Mouse (Mus musculus) kidney, postnatal 36 days (tissue): ENCODE data around the gene Ttbk2.

ENCODE experiments used
- DNase-seq, 2 experiments: peaks; one replicate each; pipeline ENCODE4 v3.0.0; 2021 to 2022; ENCODE audit warnings: mixed read lengths in 2 of 2

Ttbk2 gene

GRCm38 (mm10) chr2:120850424-120851082, at the start of gene Ttbk2:
Gene Ttbk2, minus strand, starts transcription at chr2:120850604.
- peak; percentile 98 for DNase-seq

- no peak for DNase-seq
Observed at GRCm38 (mm10) chr2:120896361-120896760, 46.0 kb upstream of the Ttbk2 start.

DNA sequence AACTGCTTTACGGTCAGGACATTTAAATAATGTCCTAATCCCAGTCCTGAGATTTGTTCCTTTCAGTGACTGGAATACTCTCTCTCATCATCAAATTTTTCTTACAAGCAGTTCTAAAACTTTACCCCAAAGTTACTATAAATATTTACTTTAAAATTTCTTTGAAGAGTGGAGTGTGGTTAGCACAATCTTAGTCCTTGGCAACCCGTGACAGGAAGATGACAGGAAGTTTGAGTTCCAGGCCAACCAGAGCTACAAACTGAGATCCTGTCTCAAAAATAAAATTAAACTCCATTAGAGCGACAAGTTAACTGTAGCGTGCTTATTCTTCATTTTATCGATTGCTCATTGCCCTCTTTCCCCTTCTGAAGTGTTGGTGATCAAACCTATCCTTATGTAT, 37.2 kb upstream of the Ttbk2 start:
- DNase-seq = no peak

DNA sequence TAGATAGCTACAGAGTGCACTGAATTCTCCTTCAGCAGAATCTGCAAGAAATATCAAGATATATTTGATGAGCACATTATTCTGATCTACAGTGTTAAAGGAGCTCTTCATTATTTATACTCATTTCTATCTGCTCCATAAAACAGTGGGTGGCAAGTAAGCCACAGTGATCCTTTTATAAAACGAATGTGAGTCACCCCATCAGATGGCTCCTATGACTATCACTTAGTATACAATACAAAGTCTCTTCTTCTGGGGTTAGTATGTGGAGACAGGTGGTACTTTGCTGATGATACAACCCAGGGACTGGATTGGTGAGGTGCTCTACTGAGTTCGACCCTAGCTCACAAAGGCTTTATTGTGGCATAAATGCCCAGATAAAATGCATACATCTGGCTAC, 22.8 kb upstream of the Ttbk2 start:
- no peak for DNase-seq

GRCm38 (mm10) chr2:120871447-120872336, 21.3 kb upstream of the Ttbk2 start:
- peak; percentile 43 to 48 for DNase-seq

GRCm38 (mm10) chr2:120867336-120867735, 16.9 kb upstream of the Ttbk2 start:
- no peak for DNase-seq

DNA sequence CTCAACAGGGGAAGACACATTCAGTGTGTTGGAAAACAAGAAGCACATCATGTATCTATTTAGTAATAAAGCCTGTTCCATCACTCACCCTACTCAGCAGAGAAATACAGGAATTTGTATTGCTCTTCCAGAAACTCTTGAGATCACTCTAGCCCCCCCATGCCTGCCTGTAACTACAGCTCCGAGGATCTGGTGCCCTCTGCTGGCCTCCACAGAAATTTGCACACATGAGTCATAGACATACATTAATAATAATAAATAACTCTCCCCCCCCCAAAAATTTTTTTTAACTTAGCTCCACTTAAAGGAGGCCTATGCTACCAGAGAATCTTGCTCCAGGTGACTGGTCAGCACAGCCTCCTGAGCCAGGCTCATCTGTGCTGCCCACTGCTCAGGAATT, 16.2 kb upstream of the Ttbk2 start:
- peak in 1 of 2 experiments; percentile 72 for DNase-seq

- no peak for DNase-seq
Observed at GRCm38 (mm10) chr2:120863389-120863788, 13.0 kb upstream of the Ttbk2 start.

DNA sequence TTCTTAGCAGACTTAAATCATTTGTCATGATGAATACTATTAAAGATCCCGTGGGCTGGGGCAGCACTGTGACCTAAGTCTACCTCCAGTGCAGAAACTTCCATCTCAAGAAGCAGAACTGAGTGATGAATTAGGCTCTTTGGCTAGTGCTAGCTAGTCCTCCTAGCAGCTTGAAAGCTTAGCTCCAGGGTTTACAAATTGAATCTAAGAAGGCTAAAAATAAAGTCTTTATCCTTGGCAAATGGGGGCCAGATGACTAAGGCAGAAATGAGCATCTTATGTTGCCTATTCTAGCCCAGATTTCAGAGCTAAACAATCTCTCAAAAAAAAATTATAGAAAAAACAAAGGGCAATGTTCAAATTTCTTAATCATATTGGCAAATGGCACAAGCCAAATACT, 10.3 kb upstream of the Ttbk2 start:
- DNase-seq = no peak

- peak; percentile 44 to 53 for DNase-seq
Observed at GRCm38 (mm10) chr2:120858131-120858530, 7.7 kb upstream of the Ttbk2 start.

DNA sequence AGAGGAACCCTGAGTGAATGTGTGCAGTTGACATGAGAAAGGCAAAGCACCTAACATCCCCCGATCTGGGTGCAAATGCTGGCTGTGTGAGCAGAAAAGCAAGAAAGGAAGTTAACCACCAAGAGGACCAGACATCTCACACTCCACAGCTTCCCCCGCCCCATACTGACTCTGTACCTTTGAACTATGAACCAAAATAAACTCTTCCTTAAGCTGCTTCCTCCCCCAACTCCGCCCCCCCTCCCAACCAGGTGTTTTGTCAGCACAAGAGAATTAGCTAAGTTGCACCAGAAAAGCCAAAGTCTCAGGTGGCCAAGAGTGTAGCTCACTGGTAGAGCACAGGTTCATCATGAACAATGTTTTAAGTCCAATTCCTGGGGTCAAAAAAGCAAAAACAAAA, 2.7 kb upstream of the Ttbk2 start:
- peak; percentile 50 to 71 for DNase-seq

DNA sequence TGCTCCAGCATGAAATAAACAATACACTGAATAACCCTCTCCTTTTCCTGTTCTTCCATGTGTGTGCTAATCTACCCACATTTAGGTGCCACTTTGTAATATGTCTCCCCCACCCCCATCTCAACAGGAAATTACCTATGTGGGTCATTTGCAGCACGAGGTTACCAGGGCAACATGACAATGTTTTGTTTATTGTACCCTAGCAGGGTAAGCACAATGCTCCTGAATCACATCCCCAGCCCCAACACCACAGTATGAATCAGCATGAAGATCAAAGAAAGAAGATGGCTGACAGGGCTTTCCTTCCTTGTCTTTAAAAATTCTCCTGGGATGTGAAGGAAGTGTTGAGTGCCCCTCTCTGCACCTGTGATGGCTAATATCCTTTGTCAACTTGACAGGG, 2.2 kb upstream of the Ttbk2 start:
- DNase-seq = no peak

- peak; percentile 53 to 72 for DNase-seq
Observed at GRCm38 (mm10) chr2:120849449-120850423, 668 bp downstream of the Ttbk2 start, which contains the start of gene Cdan1. Gene Cdan1, minus strand, starts transcription at chr2:120850128.

- no peak for DNase-seq
Observed at GRCm38 (mm10) chr2:120845280-120845679, 5.1 kb downstream of the Ttbk2 start.

DNA sequence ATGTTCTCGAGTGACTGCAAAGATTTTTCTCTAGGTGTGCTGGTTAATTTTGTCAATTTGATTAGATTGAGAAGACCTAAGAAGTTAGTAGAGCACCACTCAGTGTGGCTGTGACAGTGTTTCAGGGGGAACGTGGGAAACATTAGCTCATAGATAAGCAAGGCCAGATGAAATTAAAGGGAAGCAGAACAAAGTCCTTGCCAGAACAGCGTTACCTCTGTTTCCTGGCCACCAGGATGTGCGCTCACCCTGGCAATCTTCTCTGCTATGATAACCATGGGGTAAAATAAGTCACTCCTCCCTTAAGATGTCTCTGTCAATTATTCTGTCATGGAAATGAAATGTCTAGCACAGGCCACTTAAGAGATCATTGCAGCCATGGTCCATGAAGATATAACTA, 6.4 kb downstream of the Ttbk2 start:
- DNase-seq = no peak

DNA sequence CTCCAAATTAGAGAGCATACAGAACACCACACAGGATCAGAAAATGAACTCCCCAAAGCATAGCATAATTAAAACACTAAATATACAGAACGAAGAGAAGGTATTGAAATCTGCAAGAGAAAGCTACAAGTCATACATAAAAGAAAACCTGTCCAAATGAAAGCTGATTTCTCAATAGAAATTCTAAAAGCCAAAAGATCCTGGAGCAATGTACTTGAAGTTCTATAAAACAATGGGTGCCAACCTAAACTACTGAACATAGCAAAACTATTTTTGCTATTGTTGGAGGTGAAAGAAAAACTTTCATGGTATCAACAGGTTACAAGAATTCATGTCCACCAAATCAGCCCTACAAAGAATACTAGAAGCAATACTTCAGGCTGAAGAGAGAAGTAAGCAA, 9.2 kb downstream of the Ttbk2 start:
- no peak for DNase-seq

GRCm38 (mm10) chr2:120835167-120835566, 15.2 kb downstream of the Ttbk2 start:
- no peak for DNase-seq

DNA sequence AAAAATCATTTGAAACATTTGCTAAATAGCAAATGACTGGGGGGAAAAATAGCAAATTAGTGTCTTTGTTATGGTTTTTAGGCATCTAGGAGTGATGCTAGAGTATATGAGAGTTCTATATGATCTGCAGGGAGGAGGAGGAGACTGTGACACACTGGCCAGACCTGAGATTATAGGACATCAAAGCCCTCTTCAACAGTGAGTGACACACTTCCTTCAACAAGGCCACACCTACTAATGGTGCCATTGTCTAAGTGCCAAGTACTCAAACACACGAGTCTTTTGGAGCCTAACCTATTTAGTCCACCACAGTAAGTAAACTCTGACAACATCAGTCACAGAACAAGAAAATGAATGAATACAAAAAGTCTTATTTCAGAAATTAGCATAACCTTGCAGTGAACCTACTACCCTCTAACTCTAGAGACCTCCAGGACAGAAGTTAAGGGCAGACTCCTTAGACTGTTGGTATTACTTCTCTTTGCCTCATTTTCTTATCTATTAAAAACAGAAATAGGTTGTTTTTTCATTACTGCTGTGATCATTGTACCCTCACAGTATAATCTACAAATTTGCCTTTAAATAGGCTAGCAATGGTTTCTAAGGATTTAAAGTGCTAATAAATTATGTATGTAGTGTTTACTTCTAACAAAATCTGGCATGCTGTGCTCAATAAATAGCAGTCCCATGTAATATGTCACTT, 23.3 kb downstream of the Ttbk2 start:
- no peak for DNase-seq

DNA sequence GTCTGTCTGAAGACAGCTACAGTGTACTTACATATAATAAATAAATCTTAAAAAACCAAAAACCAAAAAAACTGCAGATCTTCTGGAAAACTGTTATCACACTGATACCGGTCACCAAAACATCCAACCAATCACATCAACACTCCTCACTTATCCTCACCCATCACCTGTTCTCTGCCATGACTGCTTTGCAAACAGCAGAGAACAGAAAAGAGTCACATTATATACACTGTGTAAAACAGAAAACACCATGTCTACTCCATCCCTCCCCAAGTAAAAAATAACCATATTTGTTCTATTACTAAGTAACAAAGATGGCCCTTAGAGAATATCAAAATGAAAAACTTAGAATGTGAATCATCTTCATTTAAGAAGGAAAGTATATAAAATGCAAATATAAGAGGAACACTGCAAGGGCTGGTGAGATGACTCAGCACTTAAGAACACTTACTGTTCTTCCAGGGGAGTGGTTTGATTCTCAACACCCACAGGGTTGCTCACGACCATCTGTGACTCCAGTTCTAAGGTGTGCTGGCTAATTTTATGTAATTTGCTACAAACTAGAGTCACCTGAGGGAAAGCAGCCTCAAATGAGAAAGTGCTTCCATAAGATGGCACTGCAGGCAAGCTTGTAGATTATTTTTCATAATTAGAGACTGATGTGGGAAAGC, 80.0 kb downstream of the Ttbk2 start:
- DNase-seq = no peak

DNA sequence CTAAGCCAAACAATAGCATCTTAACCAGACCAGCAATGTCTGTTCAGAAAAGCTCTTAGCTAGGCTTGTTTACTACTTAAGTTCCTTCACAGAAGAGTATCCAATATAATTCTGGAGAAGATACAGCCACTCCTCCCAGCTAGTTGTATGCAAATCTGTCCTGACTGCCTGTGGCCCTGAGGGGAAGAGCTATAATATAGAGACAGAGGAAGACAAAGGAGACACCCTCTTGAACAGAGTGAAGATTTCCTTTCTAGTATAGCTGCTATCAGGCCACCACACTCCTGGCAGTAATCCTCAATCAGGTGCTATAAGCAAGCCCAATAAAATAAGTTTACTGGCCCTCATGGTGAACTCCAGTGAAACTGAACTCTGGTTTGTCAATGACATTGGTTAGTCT, 88.5 kb downstream of the Ttbk2 start:
- no peak for DNase-seq

DNA sequence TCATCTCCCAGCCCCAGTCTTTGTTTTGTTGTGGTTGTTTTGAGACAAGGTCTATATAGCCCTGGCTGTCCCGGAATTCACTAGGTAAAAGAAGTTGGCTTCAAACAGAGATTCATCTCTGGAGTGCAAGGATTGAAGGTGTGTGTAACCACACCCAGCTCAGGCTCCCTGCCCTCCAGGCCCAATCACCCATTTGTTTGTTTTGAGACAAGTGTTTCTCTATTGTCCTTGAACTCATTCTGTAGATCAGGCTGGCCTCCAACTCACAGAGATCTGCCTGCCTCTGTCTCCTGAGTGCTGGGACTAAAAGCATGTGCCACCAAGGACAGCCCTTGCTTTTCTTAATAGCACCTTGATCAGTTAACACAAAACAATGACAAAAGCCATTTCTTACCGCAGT, 102.4 kb downstream of the Ttbk2 start:
- DNase-seq = no peak

- no peak for DNase-seq
Observed at GRCm38 (mm10) chr2:120745496-120745895, 104.9 kb downstream of the Ttbk2 start.
